Mouse (Mus musculus) intestine, embryonic 16.5 days (tissue): ENCODE results near the gene Ceacam1. TPM values are rescaled to one million over a fixed set of nuclear protein-coding genes. Genes with fewer than 3 reads are reported as not detected.

Experiments used
- ATAC-seq: fragments of 200-750 bp; cut with Nextera tagmentation; 2 replicates; pipeline ENCODE4 v1.8.0; 2017; ENCODE audit warnings: moderate TSS enrichment, moderate library complexity
- H3K27ac ChIP-seq: fragments of 300-500 bp; sonication (generic); 2 replicates; pipeline ENCODE4 v1.5.1; 2014; ENCODE audit warnings: mild to moderate bottlenecking, low read length
- H3K27me3 ChIP-seq: fragments of 300-500 bp; sonication (generic); replicated peaks from 2 replicates; pipeline ENCODE4 v1.6.1; 2014; ENCODE audit warnings: low read length, control low read depth, mixed read lengths; ENCODE audit not compliant: control insufficient read depth, insufficient read depth
- H3K36me3 ChIP-seq: fragments of 300-500 bp; sonication (generic); 2 replicates; pipeline ENCODE4 v1.6.1; 2014; ENCODE audit warnings: low read length, control low read depth; ENCODE audit not compliant: control insufficient read depth, insufficient read depth
- H3K4me1 ChIP-seq: fragments of 300-500 bp; sonication (generic); 2 replicates; pipeline ENCODE4 v1.6.1; 2014; ENCODE audit warnings: low read length, control low read depth, mixed read lengths; ENCODE audit not compliant: control insufficient read depth, insufficient read depth
- H3K4me2 ChIP-seq: fragments of 300-500 bp; sonication (generic); 2 replicates; pipeline ENCODE4 v1.6.1; 2014; ENCODE audit warnings: low read depth, low read length, control low read depth
- H3K4me3 ChIP-seq: fragments of 300-500 bp; sonication (generic); 2 replicates; pipeline ENCODE4 v1.5.1; 2014; ENCODE audit warnings: mild to moderate bottlenecking, low read length
- H3K9ac ChIP-seq: fragments of 300-500 bp; sonication (generic); 2 replicates; pipeline ENCODE4 v1.6.1; 2014; ENCODE audit warnings: low read depth, low read length
- H3K9me3 ChIP-seq: fragments of 300-500 bp; sonication (generic); 2 replicates; pipeline ENCODE4 v1.6.1; 2016; ENCODE audit warnings: low read length, control low read depth; ENCODE audit not compliant: control insufficient read depth
- WGBS: fragments of 180-500 bp; shearing (Covaris S2); extraction: QIAGEN DNeasy Blood & Tissue Kit; methylation state at CpG from one replicate; pipeline ENCODE4 v1.1.7; 2014; 5-methylcytosine and 5-hydroxymethylcytosine counted together
- polyA plus RNA-seq: library from polyadenylated mRNA; unstranded; fragments of >200 nt; fragmentation: Nextera tagmentation; extraction: Ambion mirVana; gene quantifications from 2 replicates; pipeline ENCODE4 v1.2.1, GENCODE M21; 2015

The Ceacam1 gene
- polyA plus RNA-seq, 1 experiment from 2014 or later = 46.7 TPM

GRCm38 (mm10) chr7:25449913-25450890, 27.2 kb downstream of the Ceacam1 start:
- ATAC-seq = peak; percentile 84
- H3K27ac ChIP-seq = peak overlapping the region; percentile 48; the same call in 1 of the 2 replicates
- H3K4me2 ChIP-seq = no peak overlapping the region

GRCm38 (mm10) chr7:25440816-25441153, 36.6 kb downstream of the Ceacam1 start:
- H3K4me3 ChIP-seq = no peak overlapping the region

More at GRCm38 (mm10) chr7:25449913-25450890, 27.2 kb downstream of the Ceacam1 start:
- 32% methylated on average over 9 of the region's 9 CpGs for WGBS
- Histone ChIP-seq H3K4me3 (no peak overlapping the region), H3K9ac (no peak overlapping the region), H3K4me1 (peaks cover 8% of the 10 kb centered on the region; the same call in 1 of the 2 replicates), H3K9me3 (no peaks in the 10 kb centered on the region), H3K36me3 (no peaks in the 10 kb centered on the region), H3K27me3 (no peaks in the 10 kb centered on the region)

GRCm38 (mm10) chr7:25439978-25440815, 37.2 kb downstream of the Ceacam1 start:
- no peaks in the 10 kb centered on the region for H3K9me3 ChIP-seq
- H3K27me3 ChIP-seq = no peaks in the 10 kb centered on the region
- no peaks in the 10 kb centered on the region for H3K36me3 ChIP-seq
- H3K9ac ChIP-seq = no peak overlapping the region
- H3K4me2 ChIP-seq = no peak overlapping the region
- WGBS = 83% methylated on average over 9 of the region's 9 CpGs
- H3K4me1 ChIP-seq = no peaks in the 10 kb centered on the region
- H3K4me3 ChIP-seq = no peak overlapping the region
- peak; percentile 44; the same call in 1 of the 2 replicates for ATAC-seq
- H3K27ac ChIP-seq = no peak overlapping the region

More at GRCm38 (mm10) chr7:25440816-25441153, 36.6 kb downstream of the Ceacam1 start:
- Histone ChIP-seq H3K36me3 (no peaks in the 10 kb centered on the region), H3K27ac (no peak overlapping the region), H3K4me1 (no peaks in the 10 kb centered on the region), H3K4me2 (no peak overlapping the region), H3K9ac (no peak overlapping the region), H3K9me3 (no peaks in the 10 kb centered on the region), H3K27me3 (no peaks in the 10 kb centered on the region)
- WGBS = 87% methylated on average over 6 of the region's 6 CpGs
- no peak; the same call in 1 of the 2 replicates for ATAC-seq

- Histone ChIP-seq H3K9me3 (no peaks in the 10 kb centered on the region), H3K36me3 (no peaks in the 10 kb centered on the region), H3K4me1 (no peaks in the 10 kb centered on the region), H3K9ac (no peak overlapping the region), H3K27me3 (no peaks in the 10 kb centered on the region), H3K27ac (no peak overlapping the region), H3K4me2 (no peak overlapping the region), H3K4me3 (no peak overlapping the region)
- 85% methylated on average over 8 of the region's 8 CpGs for WGBS
- no peak for ATAC-seq
Measured at GRCm38 (mm10) chr7:25439124-25439822, 38.1 kb downstream of the Ceacam1 start.

GRCm38 (mm10) chr7:25436704-25437103, 40.7 kb downstream of the Ceacam1 start:
- 77% methylated on average over 2 of the region's 2 CpGs for WGBS
- no peak overlapping the region for H3K4me2 ChIP-seq
- no peak overlapping the region for H3K4me3 ChIP-seq
- no peak for ATAC-seq
- no peaks in the 10 kb centered on the region for H3K27me3 ChIP-seq
- H3K4me1 ChIP-seq = peaks cover 10% of the 10 kb centered on the region
- no peak overlapping the region for H3K9ac ChIP-seq
- H3K36me3 ChIP-seq = no peaks in the 10 kb centered on the region
- H3K27ac ChIP-seq = no peak overlapping the region
- H3K9me3 ChIP-seq = no peaks in the 10 kb centered on the region

- Histone ChIP-seq H3K9ac (no peak overlapping the region), H3K27me3 (no peaks in the 10 kb centered on the region), H3K36me3 (no peaks in the 10 kb centered on the region), H3K4me2 (no peak overlapping the region), H3K27ac (no peak overlapping the region; the same call in 1 of the 2 replicates), H3K4me1 (peaks cover 10% of the 10 kb centered on the region), H3K4me3 (no peak overlapping the region), H3K9me3 (no peaks in the 10 kb centered on the region)
- no peak for ATAC-seq
- 82% methylated on average over 6 of the region's 6 CpGs for WGBS
Measured at GRCm38 (mm10) chr7:25436226-25436625, 41.2 kb downstream of the Ceacam1 start.

- no peaks in the 10 kb centered on the region for H3K36me3 ChIP-seq
- no peak for ATAC-seq
- H3K27ac ChIP-seq = peak overlapping the region; percentile 25; the same call in 1 of the 2 replicates
- H3K27me3 ChIP-seq = no peaks in the 10 kb centered on the region
- H3K9me3 ChIP-seq = no peaks in the 10 kb centered on the region
- WGBS = 83% methylated on average over 2 of the region's 2 CpGs
- H3K4me3 ChIP-seq = no peak overlapping the region
- H3K4me2 ChIP-seq = no peak overlapping the region
- peaks cover 10% of the 10 kb centered on the region for H3K4me1 ChIP-seq
- no peak overlapping the region for H3K9ac ChIP-seq
Measured at GRCm38 (mm10) chr7:25435546-25435851, 41.9 kb downstream of the Ceacam1 start.

GRCm38 (mm10) chr7:25434654-25435545, 42.5 kb downstream of the Ceacam1 start:
- Histone ChIP-seq H3K27ac (peak overlapping the region; percentile 4; the same call in 1 of the 2 replicates), H3K9me3 (no peaks in the 10 kb centered on the region), H3K4me1 (peaks cover 10% of the 10 kb centered on the region), H3K9ac (no peak overlapping the region), H3K4me2 (no peak overlapping the region), H3K27me3 (no peaks in the 10 kb centered on the region), H3K36me3 (no peaks in the 10 kb centered on the region), H3K4me3 (no peak overlapping the region)
- no peak for ATAC-seq
- WGBS = 80% methylated on average over 10 of the region's 10 CpGs
